ENCODE assay signal across 35 mouse cellular contexts in the genomic region with DNA sequence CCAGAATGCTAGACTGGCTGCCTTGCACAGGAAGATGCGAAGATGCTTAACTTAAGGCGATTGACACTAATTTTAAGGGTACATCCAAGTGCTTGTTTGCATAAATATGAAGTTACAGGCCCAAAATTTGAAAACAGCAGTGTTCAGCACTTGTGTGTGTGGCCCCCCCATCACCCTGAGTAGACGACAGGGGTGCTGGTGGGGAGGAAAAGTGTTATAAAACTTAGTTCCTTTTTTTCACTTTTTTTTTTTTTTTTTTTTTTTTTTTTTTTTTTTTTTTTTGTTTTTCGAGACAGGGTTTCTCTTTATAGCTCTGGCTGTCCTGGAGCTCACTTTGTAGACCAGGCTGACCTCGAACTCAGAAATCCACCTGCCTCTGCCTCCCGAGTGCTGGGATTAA. TPM values are rescaled to one million over a fixed set of nuclear protein-coding genes. Genes with fewer than 3 reads are reported as not detected.
"Had no signal": no experiment of that assay in that cellular context is flagged by ENCODE, and none has a peak within 500 bp of the region (broad histone marks: within the 10 kb centered on the region; RNA-seq: fewer than 3 reads in every experiment).

No protein-coding gene starts in this region.

RNA-seq across cellular contexts. Expression of a gene that starts 14.4 kb away (rescaled TPM):
- total RNA-seq: heart, postnatal 10 days; heart, postnatal 14 days; heart, postnatal 25 days; heart, postnatal 36 days; heart, postnatal 4 days; hematopoietic stem cell, adult 5-6 weeks; hindbrain, postnatal 0 days; layer of hippocampus, postnatal 10 days; layer of hippocampus, postnatal 36 days; left cerebral cortex, adult 2 months had no signal
- polyA plus RNA-seq: heart, embryonic 11.5 days; heart, embryonic 12.5 days; heart, embryonic 13.5 days; heart, embryonic 14.5 days; heart, embryonic 15.5 days; heart, embryonic 16.5 days; heart, postnatal 0 days; hindbrain, embryonic 10.5 days; hindbrain, embryonic 11.5 days; hindbrain, embryonic 12.5 days; hindbrain, embryonic 13.5 days; hindbrain, embryonic 14.5 days; hindbrain, embryonic 15.5 days; hindbrain, embryonic 16.5 days; hindbrain, postnatal 0 days; inflammation-experienced regulatory T-cells, adult 6 months; intestine, embryonic 14.5 days; intestine, embryonic 16.5 days; intestine, postnatal 0 days; kidney, adult 2 months; kidney, embryonic 14.5 days; kidney, embryonic 15.5 days; kidney, embryonic 16.5 days; kidney, postnatal 0 days; large intestine, adult 2 months had no signal

RNA-seq across cellular contexts. Expression of a gene that starts 15.1 kb away (rescaled TPM):
- total RNA-seq: heart, postnatal 10 days; heart, postnatal 25 days; heart, postnatal 36 days; heart, postnatal 4 days; hindbrain, postnatal 0 days had no signal
- polyA plus RNA-seq: heart, embryonic 11.5 days; heart, embryonic 12.5 days; heart, embryonic 13.5 days; heart, embryonic 14.5 days; heart, embryonic 15.5 days; heart, postnatal 0 days; hindbrain, embryonic 11.5 days; hindbrain, embryonic 13.5 days; intestine, embryonic 15.5 days; intestine, embryonic 16.5 days; kidney, embryonic 14.5 days; kidney, embryonic 15.5 days; kidney, embryonic 16.5 days had no signal
